Mouse (Mus musculus): Measurements from ENCODE around the gene Rabl6. TPM values are rescaled to one million over a fixed set of nuclear protein-coding genes. Genes with fewer than 3 reads are reported as not detected.
A peak's percentile ranks its signal among the peaks of the same experiment; 100 is the strongest.

Rabl6 gene
- polyA plus RNA-seq, 1 experiment from 2014 or later = 71.3 TPM

GRCm38 (mm10) chr2:25578796-25579736 is 29.3 kb downstream of the Rabl6 start:
- no peaks in the 10 kb centered on the region; the same call in 1 of the 2 replicates for H3K36me3 ChIP-seq (replicated peaks)
- no peaks in the 10 kb centered on the region for H3K9me3 ChIP-seq
- H3K9ac ChIP-seq = no peak overlapping the region
- 0 out of 2 replicates have a peak overlapping the region, but pooled peaks have one; percentile 2 for H3K4me3 ChIP-seq
- peak overlapping the region; percentile 71 for H3K4me2 ChIP-seq
- H3K4me1 ChIP-seq = peaks cover 66% of the 10 kb centered on the region
- peaks cover 49% of the 10 kb centered on the region for H3K27me3 ChIP-seq (replicated peaks)
- 9% methylated on average over 77 of the region's 77 CpGs for WGBS
- ATAC-seq (replicated peaks) = no peak
- H3K27ac ChIP-seq = no peak overlapping the region

- no peak for ATAC-seq (replicated peaks)
- Histone ChIP-seq H3K4me1 (peaks cover 75% of the 10 kb centered on the region), H3K4me2 (peak overlapping the region; percentile 31), H3K27ac (no peak overlapping the region), H3K36me3 (replicated peaks) (no peaks in the 10 kb centered on the region), H3K9ac (no peak overlapping the region), H3K27me3 (replicated peaks) (peaks cover 49% of the 10 kb centered on the region), H3K4me3 (peak overlapping the region; percentile 17; the same call in 1 of the 2 replicates), H3K9me3 (no peaks in the 10 kb centered on the region)
- 12% methylated on average over 75 of the region's 75 CpGs for WGBS
Observed at GRCm38 (mm10) chr2:25577951-25578795, 30.1 kb downstream of the Rabl6 start.

- Histone ChIP-seq H3K4me2 (peak overlapping the region; percentile 31; the same call in 1 of the 2 replicates), H3K36me3 (replicated peaks) (no peaks in the 10 kb centered on the region), H3K9ac (no peak overlapping the region), H3K4me3 (peak overlapping the region; percentile 17; the same call in 1 of the 2 replicates), H3K9me3 (no peaks in the 10 kb centered on the region), H3K27ac (no peak overlapping the region), H3K4me1 (peaks cover 74% of the 10 kb centered on the region), H3K27me3 (replicated peaks) (peaks cover 49% of the 10 kb centered on the region)
- no peak for ATAC-seq (replicated peaks)
- WGBS = 18% methylated on average over 92 of the region's 92 CpGs
Observed at GRCm38 (mm10) chr2:25576965-25577891, 31.1 kb downstream of the Rabl6 start.

- H3K36me3 ChIP-seq (replicated peaks) = no peaks in the 10 kb centered on the region
- no peak overlapping the region for H3K9ac ChIP-seq
- H3K4me1 ChIP-seq = peaks cover 68% of the 10 kb centered on the region
- no peaks in the 10 kb centered on the region for H3K9me3 ChIP-seq
- WGBS = 66% methylated on average over 16 of the region's 16 CpGs
- ATAC-seq (replicated peaks) = no peak
- H3K27ac ChIP-seq = no peak overlapping the region
- peaks cover 49% of the 10 kb centered on the region for H3K27me3 ChIP-seq (replicated peaks)
- peak overlapping the region; percentile 89 for H3K4me2 ChIP-seq
- peak overlapping the region; percentile 54; the same call in 1 of the 2 replicates for H3K4me3 ChIP-seq
Observed at GRCm38 (mm10) chr2:25576028-25576850, 32.1 kb downstream of the Rabl6 start.

GRCm38 (mm10) chr2:25575432-25576027 is 32.8 kb downstream of the Rabl6 start:
- Histone ChIP-seq H3K4me2 (peak overlapping the region; percentile 89), H3K36me3 (replicated peaks) (no peaks in the 10 kb centered on the region), H3K9ac (peak overlapping the region; percentile 43), H3K27ac (peak overlapping the region; percentile 89), H3K4me3 (peak overlapping the region; percentile 54), H3K9me3 (no peaks in the 10 kb centered on the region), H3K27me3 (replicated peaks) (peaks cover 47% of the 10 kb centered on the region), H3K4me1 (peaks cover 61% of the 10 kb centered on the region)
- ATAC-seq (replicated peaks) = no peak
- WGBS = 14% methylated on average over 21 of the region's 21 CpGs

GRCm38 (mm10) chr2:25574579-25575431 is 33.5 kb downstream of the Rabl6 start, which contains the start of the genes Mamdc4 and Phpt1:
Mamdc4 (minus strand) TSS chr2:25574845.
Phpt1 (minus strand) TSS chr2:25575224.
- Histone ChIP-seq H3K4me2 (peak within 1 kb of the TSS; percentile 89), H3K9ac (peak within 1 kb of the TSS; percentile 45), H3K27ac (peak within 1 kb of the TSS; percentile 89), H3K4me3 (peak within 1 kb of the TSS; percentile 54), H3K27me3 (replicated peaks) (peaks cover 40% of the 10 kb centered on the region), H3K9me3 (no peaks in the 10 kb centered on the region), H3K4me1 (peaks cover 54% of the 10 kb centered on the region), H3K36me3 (replicated peaks) (no peaks in the 10 kb centered on the region)
- ATAC-seq (replicated peaks) = peak; percentile 98
- WGBS = under 1% methylated on average over 43 of the region's 45 CpGs

GRCm38 (mm10) chr2:25574136-25574535 is 34.2 kb downstream of the Rabl6 start:
- peak overlapping the region; percentile 54 for H3K4me3 ChIP-seq
- WGBS = 15% methylated on average over 11 of the region's 11 CpGs
- peak; percentile 10 for ATAC-seq (replicated peaks)
- peak overlapping the region; percentile 45 for H3K9ac ChIP-seq
- peak overlapping the region; percentile 89 for H3K4me2 ChIP-seq
- H3K27ac ChIP-seq = peak overlapping the region; percentile 89
- H3K27me3 ChIP-seq (replicated peaks) = peaks cover 33% of the 10 kb centered on the region
- peaks cover 47% of the 10 kb centered on the region for H3K4me1 ChIP-seq
- no peaks in the 10 kb centered on the region; the same call in 1 of the 2 replicates for H3K36me3 ChIP-seq (replicated peaks)
- H3K9me3 ChIP-seq = no peaks in the 10 kb centered on the region

GRCm38 (mm10) chr2:25573068-25573467 is 35.3 kb downstream of the Rabl6 start:
- Histone ChIP-seq H3K4me3 (no peak overlapping the region), H3K36me3 (replicated peaks) (no peaks in the 10 kb centered on the region; the same call in 1 of the 2 replicates), H3K27ac (no peak overlapping the region), H3K4me1 (peaks cover 38% of the 10 kb centered on the region), H3K4me2 (no peak overlapping the region), H3K9ac (no peak overlapping the region), H3K9me3 (no peaks in the 10 kb centered on the region), H3K27me3 (replicated peaks) (peaks cover 23% of the 10 kb centered on the region)
- 94% methylated on average over 2 of the region's 2 CpGs for WGBS
- ATAC-seq (replicated peaks) = no peak

GRCm38 (mm10) chr2:25571221-25571620 is 37.1 kb downstream of the Rabl6 start:
- H3K4me3 ChIP-seq = no peak overlapping the region
- peaks cover 4% of the 10 kb centered on the region for H3K27me3 ChIP-seq (replicated peaks)
- no peak overlapping the region for H3K27ac ChIP-seq
- peaks cover 26% of the 10 kb centered on the region for H3K4me1 ChIP-seq
- no peak for ATAC-seq (replicated peaks)
- 91% methylated on average over 4 of the region's 4 CpGs for WGBS
- no peak overlapping the region for H3K4me2 ChIP-seq
- no peaks in the 10 kb centered on the region; the same call in 1 of the 2 replicates for H3K36me3 ChIP-seq (replicated peaks)
- no peaks in the 10 kb centered on the region for H3K9me3 ChIP-seq
- no peak overlapping the region for H3K9ac ChIP-seq
